Mouse (Mus musculus): Measurements from ENCODE around the gene Nr1h5. TPM values are rescaled to one million over a fixed set of nuclear protein-coding genes. Genes with fewer than 3 reads are reported as not detected.
A peak's percentile ranks its signal among the peaks of the same experiment; 100 is the strongest.

Nr1h5 gene
- not detected in 2 replicates for polyA plus RNA-seq (2015; fragmentation: Nextera tagmentation; extraction: Ambion mirVana)

DNA sequence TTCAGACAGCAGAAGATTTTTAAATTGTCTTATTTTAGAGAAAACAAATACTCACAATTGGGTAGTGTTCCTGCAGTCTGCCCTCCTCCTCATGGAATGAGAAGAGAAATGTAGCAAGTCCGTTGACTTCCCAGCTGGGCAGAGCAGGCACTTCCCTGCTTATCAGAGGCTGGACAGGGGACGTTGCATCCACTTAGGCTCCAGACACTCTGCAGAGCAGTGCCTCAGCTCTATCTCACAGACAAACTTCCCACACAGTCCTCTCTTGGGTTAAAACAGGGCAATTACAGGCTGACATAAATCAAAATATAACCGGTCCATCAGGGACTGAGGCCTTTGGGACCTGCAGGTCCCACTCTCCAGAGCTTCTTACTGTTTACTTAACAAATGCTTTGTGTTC lies at the start of gene Nr1h5:
Nr1h5 (minus strand) TSS at position 101 of the 400 bp plus-strand sequence.
- Histone ChIP-seq H3K4me3 (no peak within 1 kb of the TSS), H3K4me2 (replicated peaks) (no peak within 1 kb of the TSS), H3K4me1 (no peaks in the 10 kb centered on the region), H3K36me3 (no peaks in the 10 kb centered on the region), H3K9me3 (no peaks in the 10 kb centered on the region), H3K9ac (no peak within 1 kb of the TSS), H3K27ac (no peak within 1 kb of the TSS), H3K27me3 (no peaks in the 10 kb centered on the region)
- 25% methylated on average over 3 of the region's 3 CpGs for WGBS
- ATAC-seq (ENCODE audit: low FRiP score, low read depth), result no peak

DNA sequence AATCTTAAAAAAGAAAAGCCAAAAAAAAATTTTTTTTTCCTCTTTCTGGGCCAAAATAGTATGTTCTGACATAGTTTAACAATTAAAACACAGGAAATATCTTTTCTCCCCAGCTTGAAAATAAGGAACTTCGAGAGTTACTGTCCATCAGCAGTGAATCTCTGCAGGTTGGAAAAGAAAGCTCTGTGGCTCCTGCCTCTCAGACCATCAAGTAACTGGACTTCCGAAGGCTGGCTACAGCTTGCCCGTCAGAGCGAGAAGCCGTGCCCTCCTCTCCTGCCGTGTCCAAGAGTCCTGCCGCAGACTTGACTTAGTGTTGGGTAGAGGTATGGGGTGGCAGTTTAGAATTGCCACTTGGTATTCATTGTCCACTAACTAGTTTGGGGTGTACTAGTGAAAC lies 37.7 kb upstream of the Nr1h5 start:
- Histone ChIP-seq H3K27ac (no peak overlapping the region), H3K4me3 (no peak overlapping the region), H3K36me3 (peaks cover 62% of the 10 kb centered on the region), H3K9me3 (no peaks in the 10 kb centered on the region), H3K27me3 (no peaks in the 10 kb centered on the region), H3K9ac (no peak overlapping the region), H3K4me1 (peaks cover 6% of the 10 kb centered on the region), H3K4me2 (replicated peaks) (no peak overlapping the region)
- 96% methylated on average over 7 of the region's 7 CpGs for WGBS
- ATAC-seq (ENCODE audit: low FRiP score, low read depth), result no peak

DNA sequence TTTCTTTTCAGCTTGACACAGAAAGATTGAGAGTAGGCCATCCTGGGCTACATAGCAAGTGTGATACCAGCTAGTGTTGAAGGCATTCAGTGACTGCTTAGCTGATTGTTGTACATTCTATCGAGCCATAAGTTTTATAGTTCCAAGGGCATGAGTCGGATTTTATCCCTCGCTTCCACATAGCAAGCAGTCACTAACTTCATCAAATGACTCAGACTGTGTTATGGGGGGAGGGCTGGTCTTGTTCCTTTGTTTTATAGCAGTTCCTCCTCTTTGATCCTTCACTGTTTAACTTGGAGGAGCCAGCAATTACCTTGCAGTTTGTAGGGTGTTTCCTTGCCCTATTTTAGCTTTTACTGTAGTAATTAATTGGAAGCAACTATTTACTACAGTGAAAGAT lies 33.7 kb upstream of the Nr1h5 start:
- Histone ChIP-seq H3K4me2 (replicated peaks) (0 out of 2 replicates have a peak overlapping the region, but pooled peaks have one; percentile 75), H3K27ac (no peak overlapping the region), H3K9me3 (no peaks in the 10 kb centered on the region), H3K9ac (no peak overlapping the region), H3K27me3 (no peaks in the 10 kb centered on the region), H3K4me3 (no peak overlapping the region), H3K4me1 (peaks cover 15% of the 10 kb centered on the region), H3K36me3 (peaks cover 42% of the 10 kb centered on the region)
- ATAC-seq (ENCODE audit: low FRiP score, low read depth), result no peak
- 55% methylated on average over 3 of the region's 3 CpGs for WGBS

DNA sequence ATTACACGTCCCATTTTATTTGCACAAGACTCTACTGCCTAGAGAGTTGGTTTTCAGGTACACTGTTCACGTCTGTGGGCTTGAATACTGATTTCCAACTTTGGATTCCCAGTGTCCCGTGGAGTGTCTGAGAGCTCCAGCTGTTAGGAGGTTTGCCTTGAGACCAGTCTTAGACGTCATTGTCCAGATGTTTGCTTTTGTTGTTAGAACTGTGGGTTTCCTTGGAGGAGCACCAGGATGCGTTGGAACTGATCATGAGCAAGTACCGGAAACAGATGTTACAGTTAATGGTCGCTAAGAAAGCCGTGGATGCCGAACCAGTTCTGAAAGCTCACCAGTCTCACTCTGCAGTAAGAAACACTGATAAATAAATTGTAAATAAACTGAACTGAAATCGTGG lies 33.1 kb upstream of the Nr1h5 start:
- no peaks in the 10 kb centered on the region for H3K9me3 ChIP-seq
- no peaks in the 10 kb centered on the region for H3K27me3 ChIP-seq
- peak overlapping the region; percentile 75 for H3K4me2 ChIP-seq (replicated peaks)
- H3K27ac ChIP-seq, result no peak overlapping the region
- H3K36me3 ChIP-seq, result peaks cover 37% of the 10 kb centered on the region
- H3K4me3 ChIP-seq, result 0 out of 2 replicates have a peak overlapping the region, but pooled peaks have one; percentile 70
- 57% methylated on average over 10 of the region's 10 CpGs for WGBS
- no peak for ATAC-seq (ENCODE audit: low FRiP score, low read depth)
- H3K4me1 ChIP-seq, result peaks cover 15% of the 10 kb centered on the region
- H3K9ac ChIP-seq, result no peak overlapping the region

DNA sequence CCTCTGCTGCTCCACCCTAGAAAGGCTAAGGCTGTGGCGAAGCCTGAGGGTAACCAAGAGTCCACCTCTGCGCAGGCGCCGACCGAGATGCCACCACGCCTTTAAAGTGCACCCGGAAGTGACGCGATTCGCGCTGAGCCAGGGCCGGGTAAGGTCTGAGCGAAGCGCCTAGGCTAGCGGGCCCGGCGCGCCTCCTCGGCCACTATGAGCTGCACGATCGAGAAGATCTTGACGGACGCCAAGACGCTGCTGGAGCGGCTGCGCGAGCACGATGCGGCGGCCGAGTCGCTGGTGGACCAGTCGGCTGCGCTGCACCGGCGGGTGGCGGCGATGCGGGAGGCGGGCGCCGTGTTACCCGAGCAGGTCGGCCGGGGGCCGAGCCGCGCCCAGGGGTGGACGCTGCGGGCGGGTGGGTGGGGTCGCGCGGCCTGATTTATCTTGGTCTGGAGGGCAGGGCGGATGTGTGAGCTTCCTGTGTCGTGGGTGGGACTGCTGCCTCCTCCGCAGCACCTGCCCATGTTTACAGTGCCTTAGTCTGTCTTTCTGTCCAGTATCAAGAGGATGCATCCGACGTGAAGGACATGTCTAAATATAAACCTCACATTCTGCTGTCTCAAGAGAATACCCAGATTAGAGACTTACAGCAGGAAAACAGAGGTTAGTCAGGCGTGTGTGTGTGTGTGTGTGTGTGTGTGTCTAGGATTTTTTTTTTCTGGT lies 31.8 kb upstream of the Nr1h5 start, which contains the start of gene Sike1:
Sike1 (plus strand) TSS at position 104 of the 717 bp plus-strand sequence.
- H3K9ac ChIP-seq, result peak within 1 kb of the TSS; percentile 85
- H3K36me3 ChIP-seq, result peaks cover 28% of the 10 kb centered on the region
- H3K4me2 ChIP-seq (replicated peaks), result peak within 1 kb of the TSS; percentile 75
- ATAC-seq (ENCODE audit: low FRiP score, low read depth), result peak; percentile 98
- peak within 1 kb of the TSS; percentile 83 for H3K27ac ChIP-seq
- H3K4me3 ChIP-seq, result peak within 1 kb of the TSS; percentile 70
- peaks cover 15% of the 10 kb centered on the region for H3K4me1 ChIP-seq
- H3K27me3 ChIP-seq, result no peaks in the 10 kb centered on the region
- WGBS, result under 1% methylated on average over 46 of the region's 60 CpGs
- no peaks in the 10 kb centered on the region for H3K9me3 ChIP-seq

GRCm38 (mm10) chr3:102995233-102995604 lies 31.3 kb upstream of the Nr1h5 start:
- Histone ChIP-seq H3K4me3 (peak overlapping the region; percentile 70), H3K36me3 (peaks cover 23% of the 10 kb centered on the region), H3K27me3 (no peaks in the 10 kb centered on the region), H3K9ac (peak overlapping the region; percentile 85), H3K27ac (peak overlapping the region; percentile 83; the same call in 1 of the 2 replicates), H3K9me3 (no peaks in the 10 kb centered on the region), H3K4me1 (peaks cover 15% of the 10 kb centered on the region), H3K4me2 (replicated peaks) (peak overlapping the region; percentile 75)
- ATAC-seq (ENCODE audit: low FRiP score, low read depth), result no peak
- WGBS, result 52% methylated on average over 7 of the region's 7 CpGs

DNA sequence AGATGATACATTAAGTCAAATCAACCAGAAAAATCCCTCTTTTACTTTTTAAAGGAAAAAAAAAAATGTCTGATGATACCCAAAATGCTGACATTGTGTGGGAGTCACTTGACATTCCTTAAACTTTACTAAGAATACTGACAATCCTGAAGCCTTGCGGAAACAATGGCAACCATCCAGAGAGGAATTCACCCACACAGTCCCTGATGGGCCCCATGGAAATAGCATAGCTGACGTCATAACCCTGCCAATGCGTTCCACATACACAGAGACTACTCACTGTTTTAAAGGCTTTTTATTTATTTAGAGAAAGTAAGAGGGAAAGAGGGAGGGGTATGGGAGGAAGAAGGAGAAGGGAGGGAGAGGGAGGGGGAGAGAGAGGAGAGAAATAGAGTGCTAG lies 29.0 kb upstream of the Nr1h5 start:
- 40% methylated on average over 3 of the region's 3 CpGs for WGBS
- peaks cover 3% of the 10 kb centered on the region; the same call in 1 of the 2 replicates for H3K36me3 ChIP-seq
- peaks cover 15% of the 10 kb centered on the region for H3K4me1 ChIP-seq
- no peak overlapping the region for H3K27ac ChIP-seq
- H3K27me3 ChIP-seq, result no peaks in the 10 kb centered on the region
- H3K9me3 ChIP-seq, result no peaks in the 10 kb centered on the region
- H3K4me2 ChIP-seq (replicated peaks), result no peak overlapping the region
- no peak for ATAC-seq (ENCODE audit: low FRiP score, low read depth)
- H3K4me3 ChIP-seq, result no peak overlapping the region
- H3K9ac ChIP-seq, result no peak overlapping the region

DNA sequence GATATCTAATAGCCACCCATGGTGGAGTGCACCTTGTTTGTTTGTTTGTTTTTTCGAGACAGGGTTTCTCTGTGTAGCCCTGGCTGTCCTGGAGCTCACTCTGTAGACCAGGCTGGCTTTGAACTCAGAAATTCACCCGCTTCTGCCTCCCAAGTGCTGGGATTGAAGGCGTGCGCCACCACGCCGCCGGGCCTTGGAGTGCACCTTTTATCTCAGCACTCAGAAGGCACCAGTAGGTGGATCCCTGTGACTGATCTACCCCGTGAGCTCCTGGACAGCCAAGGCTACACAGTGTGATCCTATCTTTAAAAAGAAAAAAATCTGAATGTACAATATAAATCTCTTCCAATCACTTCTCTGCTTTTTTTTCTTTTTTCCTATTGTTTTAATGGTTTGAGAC lies 27.1 kb upstream of the Nr1h5 start:
- WGBS, result 75% methylated on average over 8 of the region's 8 CpGs
- no peaks in the 10 kb centered on the region for H3K27me3 ChIP-seq
- no peak for ATAC-seq (ENCODE audit: low FRiP score, low read depth)

DNA sequence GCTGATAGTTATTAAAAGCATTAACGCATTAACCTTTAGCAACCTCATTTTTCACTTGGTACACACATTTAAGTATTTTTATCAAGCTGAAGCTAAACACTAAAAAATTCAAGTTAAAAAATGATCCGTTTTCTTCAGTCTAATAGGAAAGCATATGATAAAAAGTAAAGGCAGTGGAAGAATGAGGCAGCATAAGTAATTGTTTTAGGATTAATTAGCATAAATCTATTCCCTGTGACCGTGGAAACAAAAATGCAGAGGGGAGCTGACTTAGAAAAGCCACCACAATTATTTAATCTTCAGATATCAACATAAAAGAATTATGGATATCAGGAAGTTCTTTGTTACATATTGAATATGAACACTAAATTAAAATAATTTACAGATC lies 16.4 kb upstream of the Nr1h5 start:
- ATAC-seq (ENCODE audit: low FRiP score, low read depth), result no peak
- WGBS, result 77% methylated on average over 3 of the region's 3 CpGs
- no peak overlapping the region for H3K9ac ChIP-seq

More for the DNA sequence above, 27.1 kb upstream of the Nr1h5 start:
- H3K27ac ChIP-seq, result no peak overlapping the region
- peaks cover 3% of the 10 kb centered on the region; the same call in 1 of the 2 replicates for H3K4me1 ChIP-seq
- H3K4me3 ChIP-seq, result no peak overlapping the region
- no peaks in the 10 kb centered on the region for H3K9me3 ChIP-seq
- H3K36me3 ChIP-seq, result no peaks in the 10 kb centered on the region
- H3K4me2 ChIP-seq (replicated peaks), result no peak overlapping the region
- H3K9ac ChIP-seq, result no peak overlapping the region

DNA sequence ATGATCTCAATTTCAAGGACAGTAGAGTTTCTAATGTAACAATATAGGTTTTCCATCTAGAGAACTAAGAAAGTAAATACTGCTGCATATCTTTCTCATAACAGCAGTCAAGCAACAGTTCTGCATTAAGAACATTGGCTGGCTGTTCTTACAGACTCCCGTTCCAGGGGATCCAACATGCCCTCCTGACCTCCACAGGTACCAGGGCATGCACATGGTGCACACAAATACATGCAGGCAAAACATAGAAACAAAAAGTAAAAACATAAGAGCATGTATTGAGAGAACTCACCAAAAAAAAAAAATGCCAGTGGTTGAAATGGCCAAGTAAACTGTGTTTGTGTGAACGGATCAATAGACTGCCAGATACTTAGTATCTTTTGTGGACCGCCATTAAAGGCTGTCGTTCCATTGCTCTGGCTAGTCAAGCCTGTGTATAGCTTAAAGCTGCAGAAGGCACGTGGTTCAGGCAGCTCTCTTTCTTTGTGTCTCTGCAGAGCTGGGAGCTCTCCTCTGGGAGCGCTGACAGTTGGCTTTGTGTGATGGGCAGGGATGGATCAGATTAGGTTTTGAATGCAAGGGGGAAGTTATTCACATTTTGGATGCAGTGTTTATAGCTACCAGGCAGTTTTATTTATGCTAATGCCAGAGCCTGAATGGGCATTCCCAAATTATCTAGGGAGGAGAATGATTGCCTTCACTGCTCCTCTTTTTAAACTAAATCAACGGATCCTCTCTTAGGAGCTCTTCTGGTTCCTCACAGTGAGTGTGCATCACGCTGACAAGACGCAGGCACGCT lies 15.8 kb upstream of the Nr1h5 start:
- H3K36me3 ChIP-seq, result no peaks in the 10 kb centered on the region
- WGBS, result 51% methylated on average over 10 of the region's 10 CpGs
- H3K4me2 ChIP-seq (replicated peaks), result no peak overlapping the region
- H3K4me1 ChIP-seq, result no peaks in the 10 kb centered on the region
- H3K9ac ChIP-seq, result no peak overlapping the region
- H3K9me3 ChIP-seq, result no peaks in the 10 kb centered on the region
- H3K27me3 ChIP-seq, result no peaks in the 10 kb centered on the region
- no peak for ATAC-seq (ENCODE audit: low FRiP score, low read depth)
- H3K4me3 ChIP-seq, result no peak overlapping the region
- H3K27ac ChIP-seq, result no peak overlapping the region

More for the DNA sequence above, 16.4 kb upstream of the Nr1h5 start:
- Histone ChIP-seq H3K36me3 (no peaks in the 10 kb centered on the region), H3K27ac (no peak overlapping the region), H3K9me3 (no peaks in the 10 kb centered on the region), H3K4me2 (replicated peaks) (no peak overlapping the region), H3K4me1 (no peaks in the 10 kb centered on the region), H3K4me3 (no peak overlapping the region), H3K27me3 (no peaks in the 10 kb centered on the region)

GRCm38 (mm10) chr3:102976906-102977305 lies 13.0 kb upstream of the Nr1h5 start:
- no peak overlapping the region for H3K4me3 ChIP-seq
- no peak for ATAC-seq (ENCODE audit: low FRiP score, low read depth)
- no peak overlapping the region for H3K27ac ChIP-seq
- no peaks in the 10 kb centered on the region for H3K9me3 ChIP-seq
- no peaks in the 10 kb centered on the region for H3K27me3 ChIP-seq
- WGBS, result 88% methylated on average over 4 of the region's 4 CpGs
- no peak overlapping the region for H3K9ac ChIP-seq
- H3K36me3 ChIP-seq, result no peaks in the 10 kb centered on the region
- no peaks in the 10 kb centered on the region for H3K4me1 ChIP-seq
- no peak overlapping the region for H3K4me2 ChIP-seq (replicated peaks)

- Histone ChIP-seq H3K9ac (no peak overlapping the region), H3K27me3 (no peaks in the 10 kb centered on the region), H3K4me1 (no peaks in the 10 kb centered on the region), H3K9me3 (no peaks in the 10 kb centered on the region), H3K4me2 (replicated peaks) (no peak overlapping the region), H3K27ac (no peak overlapping the region), H3K4me3 (no peak overlapping the region), H3K36me3 (no peaks in the 10 kb centered on the region)
- ATAC-seq (ENCODE audit: low FRiP score, low read depth), result no peak
- WGBS, result 89% methylated on average over 3 of the region's 3 CpGs
Observed at GRCm38 (mm10) chr3:102970508-102970907, 6.6 kb upstream of the Nr1h5 start.

Data from limb, embryonic 13.5 days (tissue).